Mouse (Mus musculus) ES-Bruce4 (cell line): Measurements from ENCODE around the gene Pde4dip.

Experiments
- CTCF ChIP-seq: IDR thresholded peaks from one replicate; pipeline ENCODE4 v1.8.1; 2011; ENCODE audit warnings: low read depth, low read length
- EP300 ChIP-seq: IDR thresholded peaks from 2 replicates; pipeline ENCODE4 v1.6.1; 2011; ENCODE audit warnings: low read depth, low read length; ENCODE audit not compliant: insufficient read depth
- POLR2A ChIP-seq: IDR thresholded peaks from one replicate; pipeline ENCODE4 v1.8.1; 2011; ENCODE audit warnings: low read length; ENCODE audit not compliant: insufficient read depth

DNA sequence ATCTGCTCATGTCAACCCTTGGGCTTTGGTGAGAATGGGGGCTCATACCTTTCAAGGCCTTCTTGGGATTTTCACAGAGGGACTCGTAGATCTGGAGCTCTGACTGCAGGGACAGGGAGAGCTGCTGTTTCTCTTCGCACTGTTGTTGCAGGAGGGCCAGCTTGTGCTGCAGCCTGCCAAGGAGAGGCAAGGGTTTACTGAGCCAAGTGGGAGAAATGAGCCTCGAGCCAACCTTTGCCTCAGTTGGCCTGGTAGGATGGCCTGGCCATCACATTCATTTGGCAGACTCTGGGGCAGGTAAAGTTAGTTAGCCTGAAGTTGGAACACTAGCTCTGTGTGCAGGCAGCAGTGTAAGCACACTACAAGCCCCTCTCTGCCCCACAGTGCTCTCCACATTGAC, 189.4 kb downstream of the Pde4dip start:
- TF ChIP-seq CTCF: no peak
- TF ChIP-seq EP300: no peak
- no peak for TF ChIP-seq POLR2A
